Mouse (Mus musculus): ENCODE data around the gene Tfpt.

GRCm38 (mm10) chr7:3595146-3595545 is 34.6 kb downstream of the Tfpt start:
- no peak for TF ChIP-seq CTCF (IDR thresholded peaks at IDR 0.05; ENCODE audit: low read depth, low read length)
- no peak for TF ChIP-seq GATA1 (IDR thresholded peaks at IDR 0.05; ENCODE audit: borderline replicate concordance, low read length)

Measured in G1E (cell line).